Mouse (Mus musculus): ENCODE results near the gene Dppa3. TPM values are rescaled to one million over a fixed set of nuclear protein-coding genes. Genes with fewer than 3 reads are reported as not detected.

The Dppa3 gene
- polyA plus RNA-seq, 1 experiment from 2014 or later: not detected

DNA sequence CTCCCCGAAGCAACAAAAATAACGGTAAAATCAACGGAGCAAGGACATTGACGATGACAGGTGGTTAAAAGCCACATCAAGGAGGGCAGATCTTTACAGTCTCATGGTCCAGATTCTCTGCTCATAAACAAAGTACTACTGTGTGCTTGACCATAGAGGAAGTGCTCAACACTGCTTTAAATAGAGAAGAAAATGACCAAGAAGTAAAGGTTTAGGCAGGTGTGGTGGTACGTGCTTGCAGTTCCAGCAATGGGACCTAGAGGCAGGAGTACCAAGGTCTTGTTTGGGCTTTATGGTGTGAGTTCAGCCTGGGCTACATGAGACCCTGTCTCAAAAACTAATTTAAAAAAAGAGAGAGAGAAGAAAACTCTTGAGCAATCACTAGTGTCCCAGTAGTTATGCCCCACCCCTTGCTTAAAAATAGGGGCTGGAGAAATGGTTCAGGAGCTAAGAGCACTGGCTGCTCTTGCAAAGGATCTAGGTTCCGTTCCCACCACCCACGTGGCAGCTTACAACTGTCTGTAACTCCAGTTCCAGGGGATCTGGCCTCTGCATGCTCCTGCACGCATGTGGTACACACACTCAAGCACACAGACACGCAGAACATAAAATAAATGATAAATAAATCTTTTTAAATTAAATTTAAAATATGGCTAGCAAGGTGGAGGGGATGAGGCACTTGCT lies 27.0 kb upstream of the Dppa3 start:
- 0 out of 2 replicates have a peak, but pooled peaks cover 2% of the 10 kb centered on the region for H3K4me1 ChIP-seq (ENCODE audit: control insufficient read depth, insufficient read depth, low read length)
- H3K9me3 ChIP-seq (replicated peaks; ENCODE audit: control insufficient read depth, low read length): no peaks in the 10 kb centered on the region
- no peak overlapping the region for H3K27ac ChIP-seq (ENCODE audit: low read length)
- H3K36me3 ChIP-seq (ENCODE audit: control insufficient read depth, insufficient read depth, low read length): no peaks in the 10 kb centered on the region
- no peak for ATAC-seq (ENCODE audit: insufficient read depth, low FRiP score)
- no peaks in the 10 kb centered on the region for H3K27me3 ChIP-seq (ENCODE audit: control insufficient read depth, insufficient read depth, low read length)
- no peak overlapping the region for H3K9ac ChIP-seq (ENCODE audit: low read length)
- H3K4me2 ChIP-seq (ENCODE audit: low read depth, low read length): no peak overlapping the region
- 81% methylated on average over 9 of the region's 9 CpGs for WGBS
- H3K4me3 ChIP-seq (replicated peaks; ENCODE audit: low read length): no peak overlapping the region

- Histone ChIP-seq H3K36me3 (ENCODE audit: control insufficient read depth, insufficient read depth, low read length) (no peaks in the 10 kb centered on the region), H3K9me3 (replicated peaks; ENCODE audit: control insufficient read depth, low read length) (no peaks in the 10 kb centered on the region), H3K27me3 (ENCODE audit: control insufficient read depth, insufficient read depth, low read length) (no peaks in the 10 kb centered on the region), H3K4me1 (ENCODE audit: control insufficient read depth, insufficient read depth, low read length) (0 out of 2 replicates have a peak, but pooled peaks cover 2% of the 10 kb centered on the region), H3K4me3 (replicated peaks; ENCODE audit: low read length) (no peak overlapping the region), H3K9ac (ENCODE audit: low read length) (no peak overlapping the region), H3K4me2 (ENCODE audit: low read depth, low read length) (no peak overlapping the region), H3K27ac (ENCODE audit: low read length) (no peak overlapping the region)
- no peak for ATAC-seq (ENCODE audit: insufficient read depth, low FRiP score)
- WGBS: 84% methylated on average over 7 of the region's 7 CpGs
Measured at GRCm38 (mm10) chr6:122600066-122600646, 26.1 kb upstream of the Dppa3 start.

- H3K27me3 ChIP-seq (ENCODE audit: control insufficient read depth, insufficient read depth, low read length): no peaks in the 10 kb centered on the region
- H3K4me1 ChIP-seq (ENCODE audit: control insufficient read depth, insufficient read depth, low read length): 0 out of 2 replicates have a peak, but pooled peaks cover 2% of the 10 kb centered on the region
- no peak overlapping the region for H3K9ac ChIP-seq (ENCODE audit: low read length)
- WGBS: 85% methylated on average over 4 of the region's 4 CpGs
- no peak overlapping the region for H3K4me3 ChIP-seq (replicated peaks; ENCODE audit: low read length)
- no peaks in the 10 kb centered on the region for H3K9me3 ChIP-seq (replicated peaks; ENCODE audit: control insufficient read depth, low read length)
- no peak for ATAC-seq (ENCODE audit: insufficient read depth, low FRiP score)
- H3K4me2 ChIP-seq (ENCODE audit: low read depth, low read length): no peak overlapping the region
- no peaks in the 10 kb centered on the region for H3K36me3 ChIP-seq (ENCODE audit: control insufficient read depth, insufficient read depth, low read length)
- H3K27ac ChIP-seq (ENCODE audit: low read length): no peak overlapping the region
Measured at GRCm38 (mm10) chr6:122601031-122601430, 25.2 kb upstream of the Dppa3 start.

DNA sequence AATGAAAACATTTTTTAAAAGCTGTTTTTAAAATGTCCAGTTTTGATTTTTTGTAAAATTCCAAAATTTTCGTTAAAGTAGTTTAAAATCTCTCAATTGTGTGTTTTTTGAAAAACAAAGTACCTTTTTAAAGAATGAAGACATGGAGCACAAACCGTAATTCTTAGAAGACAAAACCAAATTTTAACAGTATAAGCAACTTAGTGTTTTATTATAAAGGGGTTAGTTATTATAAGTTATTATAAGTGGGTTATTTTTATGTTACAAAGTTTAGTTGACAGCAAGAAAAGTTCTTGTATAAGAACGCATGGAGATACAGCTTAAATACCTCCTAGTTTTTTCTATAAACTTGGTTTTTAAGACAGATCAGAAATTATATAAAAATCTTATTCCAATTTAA lies 24.6 kb upstream of the Dppa3 start:
- ATAC-seq (ENCODE audit: insufficient read depth, low FRiP score): no peak
- Histone ChIP-seq H3K4me2 (ENCODE audit: low read depth, low read length) (peak overlapping the region; percentile 55), H3K9ac (ENCODE audit: low read length) (peak overlapping the region; percentile 79), H3K9me3 (replicated peaks; ENCODE audit: control insufficient read depth, low read length) (no peaks in the 10 kb centered on the region), H3K27ac (ENCODE audit: low read length) (peak overlapping the region; percentile 83; the same call in 1 of the 2 replicates), H3K36me3 (ENCODE audit: control insufficient read depth, insufficient read depth, low read length) (no peaks in the 10 kb centered on the region), H3K4me1 (ENCODE audit: control insufficient read depth, insufficient read depth, low read length) (0 out of 2 replicates have a peak, but pooled peaks cover 2% of the 10 kb centered on the region), H3K4me3 (replicated peaks; ENCODE audit: low read length) (peak overlapping the region; percentile 62), H3K27me3 (ENCODE audit: control insufficient read depth, insufficient read depth, low read length) (no peaks in the 10 kb centered on the region)
- 83% methylated on average over 3 of the region's 3 CpGs for WGBS

DNA sequence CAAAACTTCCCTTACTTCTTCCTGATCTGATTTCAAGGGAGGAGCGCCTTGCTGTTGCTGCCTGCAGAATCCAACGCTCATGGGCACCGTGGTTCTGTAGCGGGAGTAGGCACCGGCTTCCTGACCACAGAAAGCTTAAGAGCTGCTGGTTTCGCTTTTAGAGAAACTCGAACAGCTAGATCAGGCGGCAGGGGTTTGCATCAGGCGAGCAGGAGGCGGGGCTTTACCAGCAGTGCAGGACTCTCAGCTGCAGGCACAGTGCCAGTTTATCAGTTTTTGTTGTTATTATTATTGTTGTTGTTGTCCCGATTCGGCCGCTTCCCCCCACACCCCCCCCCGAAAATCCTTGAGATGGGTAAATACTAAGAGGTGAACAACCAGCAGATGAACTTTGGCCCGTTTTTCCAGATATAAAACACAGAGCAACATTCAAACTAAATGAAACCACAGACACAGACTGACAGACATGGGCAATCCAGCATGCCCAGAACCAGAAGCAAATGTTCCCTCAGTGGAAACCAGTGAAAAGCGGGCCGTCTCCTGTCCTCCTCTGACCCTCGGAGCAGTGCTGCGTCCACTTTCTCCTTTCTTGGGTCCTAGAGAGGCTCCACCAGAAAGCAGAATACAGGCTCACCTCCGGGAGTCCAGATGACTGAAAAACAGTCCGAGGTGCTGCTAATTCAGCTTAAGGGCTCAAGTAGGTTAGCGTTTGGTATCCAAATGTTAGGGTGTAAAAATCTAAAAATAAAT lies 23.8 kb upstream of the Dppa3 start, which contains the start of gene Apobec1:
TSS of gene Apobec1 (minus strand) at position 203 of the 750 bp plus-strand sequence.
- Histone ChIP-seq H3K27me3 (ENCODE audit: control insufficient read depth, insufficient read depth, low read length) (no peaks in the 10 kb centered on the region), H3K9ac (ENCODE audit: low read length) (peak within 1 kb of the TSS; percentile 79), H3K27ac (ENCODE audit: low read length) (peak within 1 kb of the TSS; percentile 83), H3K4me1 (ENCODE audit: control insufficient read depth, insufficient read depth, low read length) (0 out of 2 replicates have a peak, but pooled peaks cover 2% of the 10 kb centered on the region), H3K4me3 (replicated peaks; ENCODE audit: low read length) (peak within 1 kb of the TSS; percentile 62), H3K36me3 (ENCODE audit: control insufficient read depth, insufficient read depth, low read length) (no peaks in the 10 kb centered on the region), H3K9me3 (replicated peaks; ENCODE audit: control insufficient read depth, low read length) (no peaks in the 10 kb centered on the region), H3K4me2 (ENCODE audit: low read depth, low read length) (peak within 1 kb of the TSS; percentile 55)
- ATAC-seq (ENCODE audit: insufficient read depth, low FRiP score): peak; percentile 87
- WGBS: 5% methylated on average over 22 of the region's 22 CpGs

DNA sequence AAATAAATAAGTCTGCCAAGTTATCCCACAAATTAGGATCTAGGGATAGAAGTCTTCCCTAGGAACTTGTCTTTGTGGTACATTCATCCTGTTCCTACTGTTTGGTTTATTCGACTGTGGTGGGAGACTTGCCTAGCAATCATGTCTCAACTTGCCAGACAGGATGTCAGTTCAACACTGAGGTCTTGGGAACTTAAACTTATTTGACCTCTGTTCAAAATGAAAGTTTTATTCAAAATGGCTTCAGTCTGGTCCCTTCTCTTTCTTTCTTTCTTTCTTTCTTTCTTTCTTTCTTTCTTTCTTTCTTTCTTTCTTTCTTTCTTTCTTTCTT lies 23.3 kb upstream of the Dppa3 start:
- peak overlapping the region; percentile 83; the same call in 1 of the 2 replicates for H3K27ac ChIP-seq (ENCODE audit: low read length)
- peak overlapping the region; percentile 55 for H3K4me2 ChIP-seq (ENCODE audit: low read depth, low read length)
- H3K9ac ChIP-seq (ENCODE audit: low read length): no peak overlapping the region
- peak overlapping the region; percentile 62 for H3K4me3 ChIP-seq (replicated peaks; ENCODE audit: low read length)
- 28% methylated on average over 1 of the region's 1 CpGs for WGBS
- 0 out of 2 replicates have a peak, but pooled peaks cover under 1% of the 10 kb centered on the region for H3K4me1 ChIP-seq (ENCODE audit: control insufficient read depth, insufficient read depth, low read length)
- ATAC-seq (ENCODE audit: insufficient read depth, low FRiP score): no peak
- H3K9me3 ChIP-seq (replicated peaks; ENCODE audit: control insufficient read depth, low read length): no peaks in the 10 kb centered on the region
- H3K27me3 ChIP-seq (ENCODE audit: control insufficient read depth, insufficient read depth, low read length): no peaks in the 10 kb centered on the region
- H3K36me3 ChIP-seq (ENCODE audit: control insufficient read depth, insufficient read depth, low read length): no peaks in the 10 kb centered on the region

DNA sequence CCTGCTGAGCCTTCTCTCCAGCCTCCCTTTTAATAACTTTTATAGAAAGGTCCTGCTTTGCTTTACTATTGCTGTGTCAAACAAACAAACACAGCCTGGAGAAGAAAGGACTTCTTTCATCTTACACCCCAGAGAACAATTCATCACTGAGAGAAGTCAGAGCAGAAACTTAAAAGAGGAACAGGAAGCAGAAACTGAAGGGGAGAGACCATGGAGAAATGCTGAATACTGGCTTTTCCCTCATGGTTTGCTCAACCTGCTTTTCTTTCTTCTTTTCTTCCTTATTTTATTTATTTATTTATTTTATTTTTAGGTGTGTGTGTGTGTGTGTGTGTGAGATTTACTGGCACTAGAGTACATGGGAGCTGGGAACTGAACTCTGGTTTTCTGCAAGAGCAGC lies 21.9 kb upstream of the Dppa3 start:
- Histone ChIP-seq H3K9me3 (replicated peaks; ENCODE audit: control insufficient read depth, low read length) (no peaks in the 10 kb centered on the region), H3K4me3 (replicated peaks; ENCODE audit: low read length) (no peak overlapping the region), H3K9ac (ENCODE audit: low read length) (no peak overlapping the region), H3K27ac (ENCODE audit: low read length) (no peak overlapping the region), H3K36me3 (ENCODE audit: control insufficient read depth, insufficient read depth, low read length) (no peaks in the 10 kb centered on the region), H3K4me2 (ENCODE audit: low read depth, low read length) (no peak overlapping the region), H3K4me1 (ENCODE audit: control insufficient read depth, insufficient read depth, low read length) (no peaks in the 10 kb centered on the region), H3K27me3 (ENCODE audit: control insufficient read depth, insufficient read depth, low read length) (no peaks in the 10 kb centered on the region)
- ATAC-seq (ENCODE audit: insufficient read depth, low FRiP score): no peak

GRCm38 (mm10) chr6:122605483-122605882 lies 20.7 kb upstream of the Dppa3 start:
- Histone ChIP-seq H3K4me3 (replicated peaks; ENCODE audit: low read length) (no peak overlapping the region), H3K36me3 (ENCODE audit: control insufficient read depth, insufficient read depth, low read length) (no peaks in the 10 kb centered on the region), H3K4me2 (ENCODE audit: low read depth, low read length) (no peak overlapping the region), H3K4me1 (ENCODE audit: control insufficient read depth, insufficient read depth, low read length) (no peaks in the 10 kb centered on the region), H3K9ac (ENCODE audit: low read length) (no peak overlapping the region), H3K9me3 (replicated peaks; ENCODE audit: control insufficient read depth, low read length) (no peaks in the 10 kb centered on the region), H3K27ac (ENCODE audit: low read length) (no peak overlapping the region), H3K27me3 (ENCODE audit: control insufficient read depth, insufficient read depth, low read length) (no peaks in the 10 kb centered on the region)
- WGBS: 90% methylated on average over 8 of the region's 8 CpGs
- no peak for ATAC-seq (ENCODE audit: insufficient read depth, low FRiP score)

DNA sequence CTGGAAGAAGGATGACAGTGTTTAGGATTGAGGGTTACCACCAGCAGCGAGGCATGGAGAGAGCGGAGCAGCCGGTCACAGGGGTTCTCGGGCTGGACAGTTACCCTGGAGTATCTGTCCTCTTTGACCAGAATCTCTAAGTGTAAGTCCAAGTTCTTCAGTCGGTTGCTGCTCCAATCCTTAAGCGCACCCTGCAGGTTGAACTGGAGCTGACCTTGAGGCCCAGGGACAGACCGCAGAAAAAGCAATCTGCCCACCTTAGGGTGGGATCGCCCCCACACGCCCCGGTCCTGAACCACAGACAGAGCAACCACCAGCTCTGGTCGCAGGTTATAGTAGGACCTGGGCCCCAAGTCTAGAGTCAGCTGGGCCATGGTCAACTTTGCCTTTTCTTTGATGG lies 19.5 kb upstream of the Dppa3 start:
- H3K9ac ChIP-seq (ENCODE audit: low read length): no peak overlapping the region
- H3K9me3 ChIP-seq (replicated peaks; ENCODE audit: control insufficient read depth, low read length): no peaks in the 10 kb centered on the region
- ATAC-seq (ENCODE audit: insufficient read depth, low FRiP score): no peak
- H3K27ac ChIP-seq (ENCODE audit: low read length): no peak overlapping the region
- H3K4me1 ChIP-seq (ENCODE audit: control insufficient read depth, insufficient read depth, low read length): no peaks in the 10 kb centered on the region
- H3K27me3 ChIP-seq (ENCODE audit: control insufficient read depth, insufficient read depth, low read length): no peaks in the 10 kb centered on the region
- no peak overlapping the region for H3K4me3 ChIP-seq (replicated peaks; ENCODE audit: low read length)
- 92% methylated on average over 11 of the region's 11 CpGs for WGBS
- no peak overlapping the region for H3K4me2 ChIP-seq (ENCODE audit: low read depth, low read length)
- H3K36me3 ChIP-seq (ENCODE audit: control insufficient read depth, insufficient read depth, low read length): no peaks in the 10 kb centered on the region
